Mouse (Mus musculus): ENCODE measurements at regions not wholly inside any gene's neighbourhood (a gene's known extent, or its start where the extent isn't known, plus 50 kb on each side); places are given as distances from the start of the nearest gene placed in this dataset.
A peak's percentile ranks its signal among the peaks of the same experiment; 100 is the strongest.

- DNase-seq (ENCODE audit: extremely low spot score in 1 of 2, low spot score in 1 of 2): no peak
These were observed 92.5 kb upstream of the Tab3 start for GRCm38 (mm10) chrX:85481326-85481725.

- DNase-seq (ENCODE audit: extremely low spot score in 1 of 2, low spot score in 1 of 2): peak in 1 of 2 experiments; percentile 5
These were observed 76.9 kb upstream of the Tab3 start for GRCm38 (mm10) chrX:85496943-85497342.
